Mouse (Mus musculus): ENCODE measurements at regions not wholly inside any gene's neighbourhood (a gene's known extent, or its start where the extent isn't known, plus 50 kb on each side); places are given as distances from the start of the nearest gene placed in this dataset.

DNA sequence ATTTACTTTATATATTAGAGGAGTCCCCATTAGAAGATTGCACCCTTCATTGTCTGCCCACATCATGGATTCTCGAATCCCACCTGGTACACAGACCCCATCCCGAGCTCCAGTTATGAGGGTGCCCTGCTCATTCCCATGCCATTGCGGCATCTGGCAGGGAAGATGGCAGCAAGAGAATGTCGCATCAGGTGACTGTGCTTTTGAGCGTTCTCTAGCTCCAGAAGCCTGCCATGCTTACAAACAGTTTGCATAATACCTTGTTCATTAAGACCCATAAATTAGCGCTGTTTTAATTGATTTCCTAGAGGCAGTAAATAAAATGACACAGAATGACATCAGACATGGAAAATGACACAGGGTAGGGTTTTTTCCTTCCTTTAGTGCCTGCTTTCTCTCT is 398.0 kb upstream of the Igfbp7 start:
- Histone ChIP-seq H3K4me2 (ENCODE audit: low read depth, low read length) (no peak overlapping the region), H3K27ac (ENCODE audit: low read depth) (no peak overlapping the region), H3K9me3 (ENCODE audit: low read length) (no peaks in the 10 kb centered on the region), H3K9ac (replicated peaks) (no peak overlapping the region), H3K4me3 (ENCODE audit: low read depth, low read length) (no peak overlapping the region), H3K27me3 (ENCODE audit: insufficient read depth, low read length) (no peaks in the 10 kb centered on the region), H3K36me3 (replicated peaks; ENCODE audit: insufficient read depth, low read length) (no peaks in the 10 kb centered on the region), H3K4me1 (ENCODE audit: insufficient read depth) (no peaks in the 10 kb centered on the region)
- 81% methylated on average over 6 of the region's 6 CpGs for WGBS (ENCODE audit: insufficient replicate concordance)
- ATAC-seq (no peak), DNase-seq (no peak)
- TF ChIP-seq EP300 (IDR thresholded peaks at IDR 0.05; ENCODE audit: low read depth) (no peak), CTCF (IDR thresholded peaks at IDR 0.05; ENCODE audit: low read depth) (no peak)

DNA sequence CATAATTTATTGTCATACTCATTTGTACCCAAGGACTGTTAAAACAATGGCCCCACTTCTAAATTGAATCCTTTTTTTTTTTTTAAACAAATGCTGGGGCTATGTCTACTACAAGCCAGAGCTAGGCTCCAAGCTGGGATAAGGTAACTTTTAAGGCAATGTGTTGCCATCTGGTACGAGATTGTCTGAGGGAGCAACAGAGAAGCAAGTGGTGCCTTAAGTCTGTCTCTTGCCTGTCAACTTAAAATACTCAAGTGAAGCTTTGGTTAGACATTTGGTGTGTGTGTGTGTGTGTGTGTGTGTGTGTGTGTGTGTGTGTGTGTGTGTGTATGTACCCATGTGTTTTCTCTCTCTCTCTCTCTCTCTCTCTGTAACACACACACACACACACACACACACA is 397.5 kb upstream of the Igfbp7 start:
- H3K4me1 ChIP-seq (ENCODE audit: insufficient read depth) = no peaks in the 10 kb centered on the region
- no peak overlapping the region for H3K4me3 ChIP-seq (ENCODE audit: low read depth, low read length)
- no peaks in the 10 kb centered on the region for H3K9me3 ChIP-seq (ENCODE audit: low read length)
- TF ChIP-seq EP300 (IDR thresholded peaks at IDR 0.05; ENCODE audit: low read depth) = no peak
- H3K36me3 ChIP-seq (replicated peaks; ENCODE audit: insufficient read depth, low read length) = no peaks in the 10 kb centered on the region
- 71% methylated on average over 1 of the region's 1 CpGs for WGBS (ENCODE audit: insufficient replicate concordance)
- no peak overlapping the region for H3K27ac ChIP-seq (ENCODE audit: low read depth)
- DNase-seq = no peak
- no peak overlapping the region for H3K9ac ChIP-seq (replicated peaks)
- H3K27me3 ChIP-seq (ENCODE audit: insufficient read depth, low read length) = no peaks in the 10 kb centered on the region
- no peak overlapping the region for H3K4me2 ChIP-seq (ENCODE audit: low read depth, low read length)
- no peak for ATAC-seq

DNA sequence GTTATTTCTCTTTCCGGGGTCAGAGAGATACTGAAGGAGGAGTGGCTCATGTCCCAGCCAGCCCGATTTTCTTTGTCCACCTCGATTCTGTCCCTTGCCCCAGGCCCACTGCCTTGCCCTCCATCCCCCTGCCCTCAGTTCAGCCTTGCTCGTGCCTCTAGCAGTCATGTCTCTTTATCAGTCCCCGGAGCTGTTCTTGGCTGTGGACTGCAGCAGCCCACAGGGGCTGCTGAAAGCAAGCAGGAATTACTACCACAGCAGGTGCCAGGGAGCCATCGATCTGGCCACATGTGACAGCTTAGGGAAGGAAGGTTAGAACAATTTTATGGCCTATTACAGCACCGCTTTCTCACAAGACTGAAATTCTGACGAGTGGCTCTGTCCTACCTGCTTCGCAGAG is 396.3 kb upstream of the Igfbp7 start:
- no peaks in the 10 kb centered on the region for H3K36me3 ChIP-seq (replicated peaks; ENCODE audit: insufficient read depth, low read length)
- H3K4me1 ChIP-seq (ENCODE audit: insufficient read depth) = no peaks in the 10 kb centered on the region
- H3K27ac ChIP-seq (ENCODE audit: low read depth) = no peak overlapping the region
- no peak for DNase-seq
- no peak overlapping the region for H3K4me3 ChIP-seq (ENCODE audit: low read depth, low read length)
- WGBS (ENCODE audit: insufficient replicate concordance) = 64% methylated on average over 9 of the region's 9 CpGs
- H3K9ac ChIP-seq (replicated peaks) = no peak overlapping the region
- H3K9me3 ChIP-seq (ENCODE audit: low read length) = no peaks in the 10 kb centered on the region
- TF ChIP-seq EP300 (IDR thresholded peaks at IDR 0.05; ENCODE audit: low read depth) = no peak
- TF ChIP-seq CTCF (IDR thresholded peaks at IDR 0.05; ENCODE audit: low read depth) = no peak
- H3K27me3 ChIP-seq (ENCODE audit: insufficient read depth, low read length) = no peaks in the 10 kb centered on the region
- H3K4me2 ChIP-seq (ENCODE audit: low read depth, low read length) = no peak overlapping the region
- no peak for ATAC-seq

DNA sequence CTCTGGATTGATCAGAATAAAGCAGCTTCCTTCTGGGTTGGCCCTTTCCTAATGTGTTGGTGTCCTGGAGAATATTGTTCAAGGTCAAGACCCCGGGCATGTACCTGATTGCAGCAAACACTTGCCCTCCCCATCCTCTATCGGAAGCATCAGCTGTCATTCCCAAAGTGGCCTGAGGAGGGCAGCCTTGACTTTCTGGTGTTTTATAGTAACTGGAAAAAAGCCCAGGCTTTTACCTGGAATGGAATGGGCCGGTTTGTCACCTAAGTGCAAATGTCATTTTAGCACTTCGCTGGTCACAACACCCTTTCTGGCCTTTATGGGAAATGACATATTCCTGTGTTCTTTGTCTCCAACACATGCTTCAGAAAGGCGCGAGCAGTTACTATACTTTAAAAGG is 395.7 kb upstream of the Igfbp7 start:
- WGBS (ENCODE audit: insufficient replicate concordance) = 53% methylated on average over 6 of the region's 6 CpGs

DNA sequence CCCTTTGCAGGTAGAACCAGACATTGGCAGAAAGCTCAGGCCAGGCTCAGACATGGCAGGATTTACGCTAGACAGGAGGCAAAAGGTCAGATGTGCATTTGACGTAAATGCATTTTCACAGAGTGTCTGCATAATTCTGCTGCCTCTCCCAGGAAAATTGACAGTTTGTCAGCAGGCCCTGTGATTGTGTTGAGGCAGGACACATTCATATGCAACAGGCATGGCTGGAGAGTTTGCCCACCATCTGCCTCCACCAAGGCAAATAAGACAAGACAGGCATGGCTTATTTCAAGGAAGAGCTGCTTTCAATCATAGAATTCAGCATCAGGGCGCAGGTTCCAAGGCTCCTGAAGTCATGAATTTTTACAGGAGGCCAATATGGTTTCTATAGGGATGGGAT is 389.1 kb upstream of the Igfbp7 start:
- H3K9me3 ChIP-seq (ENCODE audit: low read length) = no peaks in the 10 kb centered on the region
- no peaks in the 10 kb centered on the region for H3K27me3 ChIP-seq (ENCODE audit: insufficient read depth, low read length)
- DNase-seq (no peak), ATAC-seq (no peak)
- H3K27ac ChIP-seq (ENCODE audit: low read depth) = no peak overlapping the region
- no peak overlapping the region for H3K4me3 ChIP-seq (ENCODE audit: low read depth, low read length)
- no peak overlapping the region for H3K9ac ChIP-seq (replicated peaks)
- WGBS (ENCODE audit: insufficient replicate concordance) = 66% methylated on average over 3 of the region's 3 CpGs
- no peaks in the 10 kb centered on the region for H3K36me3 ChIP-seq (replicated peaks; ENCODE audit: insufficient read depth, low read length)
- TF ChIP-seq EP300 (IDR thresholded peaks at IDR 0.05; ENCODE audit: low read depth) (no peak), CTCF (IDR thresholded peaks at IDR 0.05; ENCODE audit: low read depth) (no peak)
- no peaks in the 10 kb centered on the region for H3K4me1 ChIP-seq (ENCODE audit: insufficient read depth)
- no peak overlapping the region for H3K4me2 ChIP-seq (ENCODE audit: low read depth, low read length)

More for the DNA sequence above, 395.7 kb upstream of the Igfbp7 start:
- H3K27ac ChIP-seq (ENCODE audit: low read depth) = no peak overlapping the region
- H3K4me2 ChIP-seq (ENCODE audit: low read depth, low read length) = no peak overlapping the region
- TF ChIP-seq CTCF (IDR thresholded peaks at IDR 0.05; ENCODE audit: low read depth) = peak; percentile 59
- no peak for TF ChIP-seq EP300 (IDR thresholded peaks at IDR 0.05; ENCODE audit: low read depth)
- no peak overlapping the region for H3K9ac ChIP-seq (replicated peaks)
- DNase-seq (peak; percentile 34), ATAC-seq (no peak)
- no peaks in the 10 kb centered on the region for H3K4me1 ChIP-seq (ENCODE audit: insufficient read depth)
- no peaks in the 10 kb centered on the region for H3K9me3 ChIP-seq (ENCODE audit: low read length)
- no peaks in the 10 kb centered on the region for H3K36me3 ChIP-seq (replicated peaks; ENCODE audit: insufficient read depth, low read length)
- H3K4me3 ChIP-seq (ENCODE audit: low read depth, low read length) = no peak overlapping the region
- H3K27me3 ChIP-seq (ENCODE audit: insufficient read depth, low read length) = no peaks in the 10 kb centered on the region

DNA sequence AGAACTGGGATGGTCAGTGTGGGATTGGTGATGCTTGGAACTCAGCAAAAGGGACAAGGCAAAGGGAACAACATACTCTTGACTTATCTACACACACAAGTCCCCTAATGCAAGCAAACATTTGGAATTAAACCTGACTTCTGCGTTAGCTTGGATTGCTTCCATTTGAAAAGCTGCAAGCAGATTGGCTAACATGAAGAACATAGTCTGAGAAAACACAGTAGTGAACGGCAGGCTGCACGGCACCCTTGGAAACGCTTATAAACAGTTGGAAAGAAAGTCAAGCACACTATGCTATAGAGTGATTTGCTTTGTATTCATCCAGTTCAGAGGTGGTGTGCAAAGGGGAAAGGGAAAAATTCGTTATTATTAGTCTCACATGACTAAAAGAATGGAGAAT is 387.9 kb upstream of the Igfbp7 start:
- WGBS (ENCODE audit: insufficient replicate concordance) = 68% methylated on average over 5 of the region's 5 CpGs
- DNase-seq (no peak), ATAC-seq (no peak)
- no peak overlapping the region for H3K27ac ChIP-seq (ENCODE audit: low read depth)
- no peak overlapping the region for H3K9ac ChIP-seq (replicated peaks)
- H3K4me1 ChIP-seq (ENCODE audit: insufficient read depth) = no peaks in the 10 kb centered on the region
- no peak overlapping the region for H3K4me3 ChIP-seq (ENCODE audit: low read depth, low read length)
- TF ChIP-seq CTCF (IDR thresholded peaks at IDR 0.05; ENCODE audit: low read depth) = no peak
- TF ChIP-seq EP300 (IDR thresholded peaks at IDR 0.05; ENCODE audit: low read depth) = no peak
- no peaks in the 10 kb centered on the region for H3K36me3 ChIP-seq (replicated peaks; ENCODE audit: insufficient read depth, low read length)
- H3K9me3 ChIP-seq (ENCODE audit: low read length) = no peaks in the 10 kb centered on the region
- no peak overlapping the region for H3K4me2 ChIP-seq (ENCODE audit: low read depth, low read length)
- H3K27me3 ChIP-seq (ENCODE audit: insufficient read depth, low read length) = no peaks in the 10 kb centered on the region

DNA sequence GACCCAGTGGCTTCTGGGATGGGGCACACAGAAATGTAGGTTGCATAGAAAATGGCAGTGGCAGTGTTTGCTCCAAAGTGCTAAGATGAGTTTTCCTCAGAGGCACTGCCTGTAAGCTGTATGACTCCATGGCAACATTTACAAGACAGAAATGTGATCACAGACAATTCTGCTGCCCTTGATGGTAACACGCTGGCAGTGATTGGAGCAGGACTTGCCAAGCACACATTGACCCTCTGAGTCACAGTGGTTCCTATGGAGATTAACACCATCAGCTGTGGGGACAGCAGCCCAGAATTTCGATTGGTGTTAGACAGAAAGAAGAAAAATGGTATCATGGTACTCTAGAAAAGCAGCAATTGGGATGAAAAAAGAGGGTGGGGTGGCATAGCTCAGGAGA is 376.1 kb upstream of the Igfbp7 start:
- Histone ChIP-seq H3K27me3 (ENCODE audit: insufficient read depth, low read length) (no peaks in the 10 kb centered on the region), H3K4me1 (ENCODE audit: insufficient read depth) (no peaks in the 10 kb centered on the region), H3K4me2 (ENCODE audit: low read depth, low read length) (no peak overlapping the region), H3K4me3 (ENCODE audit: low read depth, low read length) (no peak overlapping the region), H3K9me3 (ENCODE audit: low read length) (no peaks in the 10 kb centered on the region), H3K36me3 (replicated peaks; ENCODE audit: insufficient read depth, low read length) (no peaks in the 10 kb centered on the region), H3K9ac (replicated peaks) (no peak overlapping the region), H3K27ac (ENCODE audit: low read depth) (no peak overlapping the region)
- 52% methylated on average over 2 of the region's 2 CpGs for WGBS (ENCODE audit: insufficient replicate concordance)
- ATAC-seq = no peak
- TF ChIP-seq CTCF (IDR thresholded peaks at IDR 0.05; ENCODE audit: low read depth) (no peak), EP300 (IDR thresholded peaks at IDR 0.05; ENCODE audit: low read depth) (no peak)
- no peak for DNase-seq

Measured in liver, postnatal 0 days (tissue).